Mouse (Mus musculus) E14TG2a.4 (cell line): ENCODE data around the gene Kcnip1.

Experiments used
- CTCF ChIP-seq: conservative IDR thresholded peaks from 2 replicates; pipeline ENCODE4 v1.5.1; 2014; ENCODE audit warnings: low read length
- NANOG ChIP-seq: IDR thresholded peaks from 2 replicates; pipeline ENCODE4 v1.6.1; 2014; ENCODE audit warnings: borderline replicate concordance, low read length, mixed read lengths

DNA sequence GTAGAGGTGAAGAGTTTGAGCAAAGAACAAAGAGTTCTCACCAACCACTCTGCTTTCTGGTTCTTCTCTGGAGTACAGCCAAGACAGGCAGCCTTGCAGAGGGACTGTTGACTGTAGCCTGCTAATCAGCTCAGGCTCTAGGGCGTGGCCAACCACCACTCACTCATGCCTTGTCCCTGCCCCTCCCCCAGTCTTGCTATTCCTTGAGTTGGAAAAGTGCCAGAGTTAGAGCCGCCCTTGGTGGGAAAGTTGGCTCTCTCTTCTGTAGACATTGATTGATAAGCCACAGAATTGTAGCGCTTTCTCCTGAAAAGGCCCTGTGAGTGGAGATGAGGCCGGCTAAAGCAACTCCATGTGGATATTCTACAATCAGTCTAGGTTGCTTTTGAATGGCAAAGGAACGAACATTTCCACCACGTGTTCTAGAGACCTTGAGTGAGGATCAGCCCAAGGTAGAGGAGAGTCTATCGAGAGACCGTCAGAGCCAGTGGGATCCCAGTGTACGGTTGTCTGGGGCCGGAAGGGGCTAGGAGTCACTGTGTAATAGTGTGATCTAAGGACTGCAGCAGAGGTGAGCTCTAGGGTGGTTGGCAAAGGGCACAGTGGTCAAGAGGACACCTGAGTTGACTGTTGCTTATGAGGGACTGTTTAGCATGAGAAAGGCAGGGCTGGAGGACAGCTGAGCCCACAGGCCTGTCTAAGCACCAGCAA lies 119.7 kb downstream of the Kcnip1 start:
- TF ChIP-seq CTCF (no peak), NANOG (no peak)
